Mouse (Mus musculus): ENCODE measurements around the gene Padi3.

The Padi3 gene

GRCm38 (mm10) chr4:140815996-140816917 is 5.8 kb upstream of the Padi3 start:
- DNase-seq (ENCODE audit: extremely low spot score, low read depth, low spot score): no peak

GRCm38 (mm10) chr4:140815496-140815895 is 5.0 kb upstream of the Padi3 start:
- no peak for DNase-seq (ENCODE audit: extremely low spot score, low read depth, low spot score)

GRCm38 (mm10) chr4:140814241-140815225 is 4.1 kb upstream of the Padi3 start:
- DNase-seq (ENCODE audit: extremely low spot score, low read depth, low spot score): peak; percentile 41

- DNase-seq (ENCODE audit: extremely low spot score, low read depth, low spot score): peak; percentile 20
Observed at GRCm38 (mm10) chr4:140813358-140814185, 3.1 kb upstream of the Padi3 start.

- DNase-seq (ENCODE audit: extremely low spot score, low read depth, low spot score): no peak
Observed at GRCm38 (mm10) chr4:140812609-140813008, 2.2 kb upstream of the Padi3 start.

GRCm38 (mm10) chr4:140812191-140812590 is 1.7 kb upstream of the Padi3 start:
- DNase-seq (ENCODE audit: extremely low spot score, low read depth, low spot score): no peak

GRCm38 (mm10) chr4:140809118-140809517 is 1.3 kb downstream of the Padi3 start:
- no peak for DNase-seq (ENCODE audit: extremely low spot score, low read depth, low spot score)

- no peak for DNase-seq (ENCODE audit: extremely low spot score, low read depth, low spot score)
Observed at GRCm38 (mm10) chr4:140804601-140805000, 5.8 kb downstream of the Padi3 start.

- no peak for DNase-seq (ENCODE audit: extremely low spot score, low read depth, low spot score)
Observed at GRCm38 (mm10) chr4:140801364-140801763, 9.1 kb downstream of the Padi3 start.

GRCm38 (mm10) chr4:140796786-140797185 is 13.7 kb downstream of the Padi3 start:
- DNase-seq (ENCODE audit: extremely low spot score, low read depth, low spot score): no peak

- DNase-seq (ENCODE audit: extremely low spot score, low read depth, low spot score): no peak
Observed at GRCm38 (mm10) chr4:140794678-140795077, 15.8 kb downstream of the Padi3 start.

GRCm38 (mm10) chr4:140793795-140794194 is 16.7 kb downstream of the Padi3 start:
- DNase-seq (ENCODE audit: extremely low spot score, low read depth, low spot score): no peak

- DNase-seq (ENCODE audit: extremely low spot score, low read depth, low spot score): no peak
Observed at GRCm38 (mm10) chr4:140792584-140792983, 17.9 kb downstream of the Padi3 start.

- no peak for DNase-seq (ENCODE audit: extremely low spot score, low read depth, low spot score)
Observed at GRCm38 (mm10) chr4:140791071-140791470, 19.4 kb downstream of the Padi3 start.

GRCm38 (mm10) chr4:140789983-140790382 is 20.5 kb downstream of the Padi3 start:
- DNase-seq (ENCODE audit: extremely low spot score, low read depth, low spot score): no peak

GRCm38 (mm10) chr4:140788983-140789382 is 21.5 kb downstream of the Padi3 start:
- peak; percentile 50 for DNase-seq (ENCODE audit: extremely low spot score, low read depth, low spot score)

- DNase-seq (ENCODE audit: extremely low spot score, low read depth, low spot score): no peak
Observed at GRCm38 (mm10) chr4:140788264-140788663, 22.2 kb downstream of the Padi3 start.

- DNase-seq (ENCODE audit: extremely low spot score, low read depth, low spot score): no peak
Observed at GRCm38 (mm10) chr4:140787414-140787813, 23.0 kb downstream of the Padi3 start.

- DNase-seq (ENCODE audit: extremely low spot score, low read depth, low spot score): no peak
Observed at GRCm38 (mm10) chr4:140785217-140785616, 25.2 kb downstream of the Padi3 start.

GRCm38 (mm10) chr4:140784292-140784945 is 26.0 kb downstream of the Padi3 start:
- DNase-seq (ENCODE audit: extremely low spot score, low read depth, low spot score): no peak

Measured in hindlimb bud, embryonic 11.5 days (tissue).